Mouse (Mus musculus): ENCODE measurements at regions not wholly inside any gene's neighbourhood (a gene's known extent, or its start where the extent isn't known, plus 50 kb on each side); places are given as distances from the start of the nearest gene placed in this dataset.
"Not testable (repeated sequence)": the region's sequence is repeated elsewhere in the genome, so short reads cannot be mapped to it uniquely, and the experiment has no call there.

DNA sequence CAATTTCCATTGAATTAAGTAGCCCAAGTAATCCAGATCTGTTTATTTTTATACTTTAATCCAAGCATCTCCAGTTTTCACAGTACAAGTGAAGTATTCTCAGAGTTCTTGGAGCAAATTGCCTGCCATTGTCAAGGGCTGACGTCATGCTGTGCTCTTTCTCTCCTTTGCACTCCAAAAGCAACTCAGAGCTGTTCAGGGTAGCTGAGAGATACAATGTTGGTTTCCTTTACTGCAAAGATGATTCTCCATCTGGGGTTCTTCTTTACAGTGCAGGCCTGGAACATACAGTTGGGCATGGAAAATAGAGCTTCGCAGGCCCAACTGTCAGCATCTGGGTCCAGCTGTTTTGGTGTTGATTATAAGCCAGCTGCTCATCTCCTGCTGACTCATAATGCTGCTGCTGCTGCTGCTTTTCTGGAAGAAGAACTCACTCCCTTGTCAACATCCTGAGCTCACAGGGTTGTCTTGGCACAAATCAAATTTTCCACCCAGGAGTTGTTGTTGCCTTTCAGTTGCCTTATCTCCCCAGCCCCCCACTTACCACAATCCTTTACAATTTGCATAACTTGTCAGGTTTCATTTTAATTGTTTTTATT is 454.7 kb upstream of the Slc5a7 start:
- peak; percentile 94 for DNase-seq

GRCm38 (mm10) chr17:54752917-54753316 is 454.1 kb upstream of the Slc5a7 start:
- no peak for DNase-seq

DNA sequence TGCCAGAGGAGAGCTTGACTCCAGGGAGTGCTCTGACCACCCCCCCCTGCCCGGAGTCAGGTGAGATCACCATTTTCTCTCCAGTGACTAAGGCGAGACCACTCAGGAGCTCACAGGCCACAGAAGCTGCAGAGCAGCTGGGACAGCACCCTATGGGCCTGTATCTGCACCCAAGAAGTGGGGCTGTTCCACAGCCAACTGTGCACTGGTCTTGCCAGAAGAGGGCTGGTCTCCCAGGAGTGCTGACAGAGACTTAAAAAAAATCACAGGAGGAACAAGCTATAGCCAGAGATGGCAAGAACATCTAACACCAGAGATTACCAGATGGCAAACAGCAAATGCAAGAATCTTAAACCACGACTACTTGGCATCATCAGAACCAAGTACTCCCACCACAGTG is 437.0 kb upstream of the Slc5a7 start:
- no peak for DNase-seq

DNA sequence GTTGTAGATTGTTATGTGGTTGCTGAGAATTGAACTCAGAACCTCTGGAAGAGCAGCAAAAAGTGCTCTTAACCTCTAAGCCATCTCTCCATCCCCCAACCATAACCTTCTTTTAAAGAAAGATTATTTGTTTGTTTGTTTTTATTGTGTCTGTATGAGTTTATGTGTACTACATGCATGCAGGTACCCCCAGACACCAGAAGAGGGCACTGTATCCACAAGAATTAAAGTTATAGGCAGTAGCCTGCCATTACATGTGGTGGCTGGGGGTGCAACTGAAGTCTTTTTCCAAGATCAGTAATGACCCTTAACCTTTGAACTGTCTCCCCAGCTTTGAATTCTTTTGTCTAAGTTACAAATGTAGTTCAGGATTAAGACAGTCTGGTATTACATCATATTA is 428.8 kb upstream of the Slc5a7 start:
- DNase-seq = no peak

GRCm38 (mm10) chr17:54726693-54727092 is 427.9 kb upstream of the Slc5a7 start:
- no peak for DNase-seq

DNA sequence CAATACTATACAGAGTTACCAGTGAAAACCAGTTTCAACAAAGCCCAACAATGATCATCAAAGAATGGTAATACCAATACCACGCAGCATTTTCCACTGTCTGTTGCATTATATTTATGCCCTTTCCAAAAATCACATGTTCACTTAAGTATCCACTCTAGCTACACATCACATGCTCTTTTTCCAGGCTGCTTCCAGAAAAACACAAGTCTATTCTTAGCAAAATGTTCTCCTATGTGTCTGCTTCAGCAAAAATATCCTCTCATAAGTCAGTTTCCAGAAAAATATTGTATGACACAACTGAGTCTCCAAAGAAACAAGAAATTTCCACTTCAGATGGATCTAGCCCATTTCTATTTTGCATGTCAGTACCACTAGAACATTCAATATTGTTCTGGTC is 414.2 kb upstream of the Slc5a7 start:
- DNase-seq = no peak

DNA sequence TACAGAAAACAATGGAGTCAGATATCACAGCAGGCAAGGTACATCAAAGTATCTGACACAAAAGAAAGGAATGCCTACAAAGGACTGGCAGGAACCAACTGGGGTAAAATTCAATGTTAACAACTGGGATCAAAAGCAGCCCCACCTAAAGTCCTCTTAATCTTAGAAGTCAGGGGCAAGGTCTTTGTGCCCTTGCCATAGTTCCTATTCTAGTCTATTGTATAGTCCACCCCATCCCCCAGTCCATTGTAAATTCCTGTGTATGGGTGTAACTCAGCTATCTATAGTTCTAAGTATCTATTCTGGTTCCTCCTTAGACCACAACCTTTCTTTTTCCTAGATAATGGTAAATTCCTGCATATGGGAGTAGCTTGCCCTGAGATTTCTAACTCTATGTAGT is 409.0 kb upstream of the Slc5a7 start:
- DNase-seq = not testable (repeated sequence)

GRCm38 (mm10) chr17:54701346-54702108 is 402.7 kb upstream of the Slc5a7 start:
- no peak for DNase-seq

DNA sequence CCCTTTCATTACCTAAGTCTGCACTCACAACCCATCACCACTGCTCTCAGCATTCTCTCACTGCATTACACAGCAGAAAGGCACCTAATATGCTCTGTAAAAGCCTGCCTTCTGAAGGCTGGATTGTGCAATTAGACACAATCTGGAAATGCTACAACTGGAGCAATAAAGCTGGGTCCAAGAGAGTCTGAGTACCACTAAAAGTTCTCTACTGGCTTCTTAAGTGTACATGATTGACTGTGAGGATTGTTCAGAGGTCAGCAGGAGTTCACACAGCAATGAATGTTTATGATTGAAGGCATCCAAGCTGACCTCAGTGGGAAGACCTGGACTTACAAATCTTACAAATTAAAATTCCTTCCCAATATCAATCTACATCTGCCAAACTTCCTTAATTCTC is 395.8 kb upstream of the Slc5a7 start:
- DNase-seq = no peak

DNA sequence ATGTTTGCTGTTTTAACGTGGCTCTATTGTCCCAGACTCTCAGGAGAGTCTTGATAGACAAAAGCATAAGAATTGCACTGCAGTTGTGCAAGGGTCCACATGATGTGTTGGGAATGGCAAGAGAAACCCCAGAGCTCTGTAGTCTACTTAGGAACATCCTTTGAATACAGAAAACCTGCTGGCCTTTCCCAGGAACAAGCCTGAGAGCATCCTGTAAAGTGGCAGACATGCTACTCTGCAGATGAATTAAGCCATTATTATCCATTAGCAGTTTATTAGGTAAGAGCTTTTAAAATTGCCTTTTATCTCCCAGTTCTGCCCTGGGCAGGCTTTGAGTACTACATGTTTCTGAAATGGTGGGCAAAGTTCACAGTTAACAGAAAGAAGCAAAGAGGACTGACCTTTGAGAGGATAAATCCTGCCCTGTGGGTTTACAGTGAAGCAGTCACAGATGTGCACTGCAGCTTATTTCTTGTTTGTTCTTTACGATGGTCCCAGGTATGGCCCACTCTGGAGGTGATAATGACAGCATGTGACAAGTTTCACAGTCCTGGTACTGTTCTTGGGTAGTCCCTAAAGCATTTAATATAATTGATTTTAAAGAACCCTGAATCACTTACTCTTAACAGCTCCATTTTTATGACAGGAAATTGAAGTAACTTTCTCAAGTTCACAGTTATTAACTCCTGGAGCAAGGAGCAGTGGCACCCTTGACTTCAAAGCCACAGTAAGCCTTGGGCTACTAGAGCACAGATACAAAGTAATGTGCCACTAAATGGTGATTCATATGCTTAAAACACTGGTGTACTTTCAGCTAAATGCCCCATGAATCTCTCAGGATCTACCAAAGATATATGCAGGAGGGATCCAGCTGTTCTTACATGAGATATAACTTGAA is 386.6 kb upstream of the Slc5a7 start:
- DNase-seq = no peak

DNA sequence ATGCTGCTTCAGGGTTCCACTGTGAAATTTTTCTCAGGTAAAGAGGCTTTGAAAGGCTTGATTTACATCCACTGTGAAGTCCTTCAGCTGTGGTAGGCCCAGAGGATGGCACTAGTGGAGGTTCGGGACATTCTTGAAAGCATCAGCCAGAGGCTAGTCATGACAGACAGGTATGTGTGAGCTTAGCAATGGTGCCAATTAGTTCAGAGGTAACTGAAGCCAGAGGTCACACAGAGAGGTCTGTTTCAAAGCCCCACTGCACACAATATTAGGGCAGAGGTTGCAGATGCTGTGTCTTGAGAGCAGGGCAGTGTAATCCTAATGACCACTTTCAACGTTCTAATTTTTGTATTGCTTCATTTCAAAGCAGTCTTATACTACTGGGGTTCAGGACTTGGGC is 379.3 kb upstream of the Slc5a7 start:
- no peak for DNase-seq

DNA sequence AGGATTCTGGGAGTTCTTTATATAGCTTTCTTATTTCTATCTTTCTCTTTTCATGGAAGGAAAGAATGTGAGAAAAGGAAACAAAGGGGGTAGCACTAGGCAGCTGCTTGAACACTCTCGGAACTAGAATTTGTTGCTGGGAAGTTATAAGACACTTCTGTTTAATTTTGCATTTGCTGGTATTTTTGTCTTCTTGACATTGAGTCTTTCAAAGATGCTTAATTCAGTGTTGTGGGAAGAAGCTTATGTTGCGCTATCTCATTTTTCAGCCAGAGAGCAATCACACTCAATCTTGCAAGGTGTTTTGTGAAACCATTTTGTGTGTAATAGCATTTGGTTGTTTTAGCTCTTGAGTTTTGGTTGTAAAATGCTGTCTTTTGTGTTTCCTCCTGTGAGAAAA is 370.7 kb upstream of the Slc5a7 start:
- no peak for DNase-seq

GRCm38 (mm10) chr17:54662558-54663245 is 363.9 kb upstream of the Slc5a7 start:
- DNase-seq = no peak

DNA sequence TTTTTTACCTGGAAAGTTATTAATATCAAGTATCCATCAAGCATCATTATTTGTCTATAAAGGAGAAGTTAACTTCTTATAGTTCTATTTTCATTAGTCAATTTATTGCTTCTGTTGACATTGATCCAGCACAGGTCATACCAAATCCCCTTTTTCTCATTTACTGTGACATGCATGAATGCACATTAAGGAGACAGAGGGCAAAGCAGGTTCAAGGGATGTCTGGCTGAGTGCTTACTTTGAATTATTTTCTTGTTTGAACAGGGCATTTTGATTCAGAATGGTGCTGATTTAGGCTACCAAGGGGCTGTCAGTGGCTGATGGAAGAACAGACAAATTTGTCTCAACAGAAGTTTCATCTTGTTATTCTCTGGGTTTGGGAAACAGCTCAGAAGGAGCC is 357.7 kb upstream of the Slc5a7 start:
- DNase-seq = no peak

All from heart, adult 11 months (tissue).